Mouse (Mus musculus): ENCODE data around the gene Lyrm2.

GRCm38 (mm10) chr4:32767471-32767870 is 32.6 kb upstream of the Lyrm2 start:
- TF ChIP-seq CTCF (IDR thresholded peaks at IDR 0.05; ENCODE audit: insufficient read depth, low read length): no peak
- TF ChIP-seq POLR2A (IDR thresholded peaks at IDR 0.05; ENCODE audit: borderline replicate concordance, extremely low read depth, low read depth, low read length): no peak

Measured in lung, adult 2 months (tissue).